Mouse (Mus musculus): ENCODE results near the gene Pllp.

DNA sequence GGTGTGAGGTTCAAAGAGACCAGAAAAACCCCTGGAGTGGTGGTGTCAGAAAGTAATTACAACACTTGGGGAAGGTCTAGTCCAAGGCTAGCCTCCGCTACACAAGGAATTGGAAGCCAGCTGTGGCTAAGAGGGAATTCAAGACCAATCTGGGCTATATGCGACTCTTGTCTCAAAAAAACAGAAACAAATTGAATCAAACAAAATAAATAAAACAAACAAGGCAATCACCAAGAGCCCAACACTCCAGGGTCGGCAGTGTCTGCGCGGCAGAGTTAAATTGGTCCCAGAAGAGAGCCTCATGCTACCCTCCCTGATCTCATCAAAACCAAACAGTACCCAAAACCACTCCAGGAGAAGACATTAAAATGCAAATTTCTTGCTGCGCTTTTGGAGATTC lies 1.4 kb downstream of the Pllp start:
- TF ChIP-seq POLR2A (IDR thresholded peaks at IDR 0.05; ENCODE audit: low read depth, low read length) (no peak), CTCF (IDR thresholded peaks at IDR 0.05; ENCODE audit: borderline replicate concordance, insufficient read depth, low read length) (no peak)

Data from embryonic fibroblast, embryonic 13.5 days (primary cell).